Mouse (Mus musculus) heart, adult 2 months (tissue): ENCODE results near the gene Gm6169. TPM values are rescaled to one million over a fixed set of nuclear protein-coding genes. Genes with fewer than 3 reads are reported as not detected.

Experiments
- DNase-seq, 2 experiments: peaks; one replicate each; pipeline ENCODE4 v3.0.0; 2021
- H3K27ac ChIP-seq: fragments of 200-600 bp; 2 replicates; pipeline ENCODE4 v1.8.1; 2022
- H3K27me3 ChIP-seq: fragments of 200-500 bp; 2 replicates; pipeline ENCODE4 v1.6.1; 2012; ENCODE audit warnings: mild to moderate bottlenecking, low read length, inconsistent platforms, mixed read lengths; ENCODE audit not compliant: control insufficient read depth, insufficient read depth
- H3K36me3 ChIP-seq: fragments of 200-500 bp; 2 replicates; pipeline ENCODE4 v1.6.1; 2012; ENCODE audit warnings: low read length, inconsistent platforms; ENCODE audit not compliant: control insufficient read depth, insufficient read depth
- H3K4me1 ChIP-seq: fragments of 200-500 bp; 2 replicates; pipeline ENCODE4 v1.6.1; 2011; ENCODE audit warnings: low read length; ENCODE audit not compliant: control insufficient read depth, insufficient read depth
- H3K4me3 ChIP-seq: fragments of 200-600 bp; 2 replicates; pipeline ENCODE4 v1.8.1; 2022
- H3K79me2 ChIP-seq: fragments of 200-500 bp; replicated peaks from 2 replicates; pipeline ENCODE4 v1.6.1; 2012; ENCODE audit warnings: mild to moderate bottlenecking, inconsistent platforms, low read length, moderate library complexity, mixed read lengths; ENCODE audit not compliant: control insufficient read depth, insufficient read depth
- H3K9ac ChIP-seq: fragments of 200-500 bp; 2 replicates; pipeline ENCODE4 v1.6.1; 2012; ENCODE audit warnings: low read depth, mild to moderate bottlenecking, control low read depth, inconsistent platforms, low read length, mixed read lengths
- CTCF ChIP-seq: fragments of 200-600 bp; IDR thresholded peaks from 2 replicates; pipeline ENCODE4 v1.8.1; 2022; ENCODE audit warnings: antibody characterized with exemption, mild to moderate bottlenecking, moderate library complexity
- EP300 ChIP-seq: fragments of 200-500 bp; IDR thresholded peaks from 2 replicates; pipeline ENCODE4 v1.6.1; 2011; ENCODE audit warnings: low read depth, low read length, control low read depth; ENCODE audit not compliant: insufficient read depth
- POLR2A ChIP-seq: fragments of 200-500 bp; IDR thresholded peaks from 2 replicates; pipeline ENCODE4 v1.6.1; 2011; ENCODE audit warnings: mild to moderate bottlenecking, low read depth, low read length, control low read depth; ENCODE audit not compliant: insufficient read depth
- WGBS: fragments of 180-500 bp; shearing (Covaris S2); methylation state at CpG from one replicate; pipeline ENCODE4 v1.1.7; 2018; 5-methylcytosine and 5-hydroxymethylcytosine counted together
- intact Hi-C: fragments of 180-260 bp; cut with DNase I; formaldehyde crosslinking; loops from one replicate; pipeline ENCODE4 v1.15.1; 2025
- polyA plus RNA-seq: library from polyadenylated mRNA; depleted of rRNA; stranded (reverse); fragments of >200 nt; gene quantifications from 2 replicates; pipeline ENCODE4 v1.2.3, GENCODE M21; 2012
- total RNA-seq, 2 experiments: library from RNA; stranded (reverse); gene quantifications; 2 replicates each; pipeline ENCODE4 v1.2.3; 2021

Gene Gm6169
- total and polyA plus RNA-seq, 3 experiments, result 1.2 to 10.7 TPM; not detected in 1

- H3K27ac ChIP-seq, result no peak overlapping the region
- WGBS, result 72% methylated on average over 9 of the region's 9 CpGs
- H3K36me3 ChIP-seq, result no peaks in the 10 kb centered on the region
- H3K27me3 ChIP-seq, result no peaks in the 10 kb centered on the region
- DNase-seq, result no peak
- no peak overlapping the region for H3K4me3 ChIP-seq
- no peak overlapping the region for H3K9ac ChIP-seq
- intact Hi-C loops, result no loop called here
- H3K79me2 ChIP-seq, result no peaks in the 10 kb centered on the region
- H3K4me1 ChIP-seq, result no peaks in the 10 kb centered on the region
- no peak for TF ChIP-seq CTCF
- TF ChIP-seq EP300, result no peak
- no peak for TF ChIP-seq POLR2A
Measured at GRCm38 (mm10) chr13:97086316-97086715, 12.7 kb downstream of the Gm6169 start.

GRCm38 (mm10) chr13:97082432-97082831 lies 16.6 kb downstream of the Gm6169 start:
- DNase-seq, result no peak
- Histone ChIP-seq H3K9ac (no peak overlapping the region), H3K4me1 (no peaks in the 10 kb centered on the region), H3K36me3 (no peaks in the 10 kb centered on the region), H3K79me2 (no peaks in the 10 kb centered on the region), H3K27ac (no peak overlapping the region), H3K4me3 (no peak overlapping the region), H3K27me3 (no peaks in the 10 kb centered on the region)
- intact Hi-C loops, result no loop called here
- 87% methylated on average over 7 of the region's 7 CpGs for WGBS
- TF ChIP-seq EP300 (no peak), POLR2A (no peak), CTCF (no peak)

GRCm38 (mm10) chr13:97080615-97081014 lies 18.4 kb downstream of the Gm6169 start:
- H3K4me3 ChIP-seq, result no peak overlapping the region

GRCm38 (mm10) chr13:97080201-97080600 lies 18.8 kb downstream of the Gm6169 start:
- Histone ChIP-seq H3K27me3 (no peaks in the 10 kb centered on the region), H3K4me3 (no peak overlapping the region), H3K79me2 (no peaks in the 10 kb centered on the region), H3K27ac (no peak overlapping the region), H3K36me3 (no peaks in the 10 kb centered on the region), H3K9ac (no peak overlapping the region), H3K4me1 (no peaks in the 10 kb centered on the region)
- 79% methylated on average over 2 of the region's 2 CpGs for WGBS
- intact Hi-C loops, result no loop called here
- no peak for DNase-seq
- TF ChIP-seq CTCF (no peak), POLR2A (no peak), EP300 (no peak)

More at GRCm38 (mm10) chr13:97080615-97081014, 18.4 kb downstream of the Gm6169 start:
- no peak for TF ChIP-seq CTCF
- TF ChIP-seq EP300, result no peak
- no peak for TF ChIP-seq POLR2A
- H3K9ac ChIP-seq, result no peak overlapping the region
- no peak for DNase-seq
- H3K36me3 ChIP-seq, result no peaks in the 10 kb centered on the region
- H3K79me2 ChIP-seq, result no peaks in the 10 kb centered on the region
- no peak overlapping the region for H3K27ac ChIP-seq
- 72% methylated on average over 3 of the region's 3 CpGs for WGBS
- no peaks in the 10 kb centered on the region for H3K4me1 ChIP-seq
- intact Hi-C loops, result no loop called here
- H3K27me3 ChIP-seq, result no peaks in the 10 kb centered on the region

GRCm38 (mm10) chr13:97077556-97077955 lies 21.5 kb downstream of the Gm6169 start:
- 94% methylated on average over 2 of the region's 2 CpGs for WGBS
- DNase-seq, result no peak
- Histone ChIP-seq H3K79me2 (no peaks in the 10 kb centered on the region), H3K27me3 (no peaks in the 10 kb centered on the region), H3K27ac (no peak overlapping the region), H3K4me3 (no peak overlapping the region), H3K4me1 (no peaks in the 10 kb centered on the region), H3K36me3 (no peaks in the 10 kb centered on the region), H3K9ac (no peak overlapping the region)
- intact Hi-C loops, result no loop called here
- TF ChIP-seq POLR2A (no peak), CTCF (no peak), EP300 (no peak)

- no peaks in the 10 kb centered on the region for H3K79me2 ChIP-seq
- 82% methylated on average over 1 of the region's 1 CpGs for WGBS
- H3K4me1 ChIP-seq, result no peaks in the 10 kb centered on the region
- DNase-seq, result no peak
- H3K9ac ChIP-seq, result no peak overlapping the region
- intact Hi-C loops, result no loop called here
- H3K27me3 ChIP-seq, result peaks cover 9% of the 10 kb centered on the region
- H3K36me3 ChIP-seq, result no peaks in the 10 kb centered on the region
- H3K27ac ChIP-seq, result no peak overlapping the region
- TF ChIP-seq CTCF, result no peak
- no peak for TF ChIP-seq POLR2A
- no peak for TF ChIP-seq EP300
- no peak overlapping the region for H3K4me3 ChIP-seq
Measured at GRCm38 (mm10) chr13:97073497-97073896, 25.5 kb downstream of the Gm6169 start.
